Mouse (Mus musculus) Patski (cell line): ENCODE data around the gene Spn. TPM values are rescaled to one million over a fixed set of nuclear protein-coding genes. Genes with fewer than 3 reads are reported as not detected.
A peak's percentile ranks its signal among the peaks of the same experiment; 100 is the strongest.
"Not testable (repeated sequence)": the region's sequence is repeated elsewhere in the genome, so short reads cannot be mapped to it uniquely, and the experiment has no call there.

Source experiments
- ATAC-seq: fragments of 100-300 bp; one replicate; pipeline ENCODE4 v1.8.0; 2021
- CTCF ChIA-PET: fragments of 350-600 bp; sonication (Branson Sonifier 250); formaldehyde crosslinking; loops from one replicate; lab custom pipeline; 2022; ENCODE audit warnings: inconsistent platforms; lab: Charles Lee
- POLR2A ChIA-PET: fragments of 350-600 bp; sonication (Branson Sonifier 250); formaldehyde crosslinking; loops from one replicate; lab custom pipeline; 2022; ENCODE audit warnings: antibody characterized with exemption, inconsistent platforms; lab: Charles Lee
- DNase-seq: peaks from one replicate; pipeline ENCODE4 v3.0.0-alpha.2; 2011; ENCODE audit warnings: low read depth, low spot score
- H3K27me3 ChIP-seq: fragments of 371-371 bp; one replicate; pipeline ENCODE4 v1.5.1; 2021
- CTCF ChIP-seq: fragments of 100-300 bp; IDR thresholded peaks from one replicate; pipeline ENCODE4 v1.5.1; 2021
- in situ Hi-C: fragments of 300-500 bp; cut with MboI; formaldehyde crosslinking; loops from 3 replicates; pipeline ENCODE4 v1.11.1; 2018; ENCODE audit warnings: low pct_unique_long_range_greater_than_20kb, mixed read lengths
- polyA plus RNA-seq: library from polyadenylated mRNA; unstranded; gene quantifications from one replicate; pipeline ENCODE4 v1.2.3, GENCODE M21; 2021

Gene Spn
- polyA plus RNA-seq, result 0.21 TPM

DNA sequence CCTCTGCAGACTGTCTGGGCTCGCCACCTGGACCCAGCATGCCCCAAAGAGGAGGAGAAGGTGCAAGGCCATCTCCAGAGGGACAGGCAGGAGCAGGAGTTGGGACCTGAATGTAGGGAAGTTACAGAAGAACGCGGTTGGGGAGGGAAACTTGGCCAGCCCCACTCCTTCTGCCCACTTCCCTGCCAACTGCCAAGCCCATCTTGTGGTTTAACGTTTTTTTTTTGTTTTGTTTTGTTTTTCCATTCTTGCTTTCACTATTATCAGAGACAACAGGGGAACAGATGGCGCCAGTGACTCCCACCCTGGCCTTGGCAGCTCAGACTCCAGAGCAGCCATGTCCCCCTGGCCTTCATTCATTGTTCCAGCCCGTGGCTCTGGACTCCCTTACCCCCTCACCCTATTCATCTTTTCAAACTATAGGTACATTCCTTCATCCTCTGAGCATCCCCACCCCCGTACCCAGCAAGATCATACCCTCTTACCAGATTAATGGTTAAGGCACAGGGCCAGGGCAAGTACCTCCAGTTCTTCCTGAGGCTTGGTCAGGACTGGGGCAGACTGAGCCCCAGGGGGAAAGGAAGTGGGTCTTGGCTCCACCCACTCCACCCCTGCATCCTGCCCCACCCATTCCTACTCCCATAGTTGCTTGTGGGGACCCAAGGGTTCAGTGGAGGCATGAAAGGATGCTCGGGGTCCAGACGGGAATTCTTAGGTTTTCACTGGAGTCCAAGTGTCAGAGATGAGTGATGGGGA, at the start of gene Spn:
Gene Spn, minus strand, starts transcription at position 562 of the 756 bp plus-strand sequence.
- ATAC-seq (no peak), DNase-seq (no peak)
- ChIA-PET POLR2A (no interaction called here), CTCF (no interaction called here)
- H3K27me3 ChIP-seq, result no peaks in the 10 kb centered on the region
- TF ChIP-seq CTCF, result no peak
- in situ Hi-C loops, result no loop called here

DNA sequence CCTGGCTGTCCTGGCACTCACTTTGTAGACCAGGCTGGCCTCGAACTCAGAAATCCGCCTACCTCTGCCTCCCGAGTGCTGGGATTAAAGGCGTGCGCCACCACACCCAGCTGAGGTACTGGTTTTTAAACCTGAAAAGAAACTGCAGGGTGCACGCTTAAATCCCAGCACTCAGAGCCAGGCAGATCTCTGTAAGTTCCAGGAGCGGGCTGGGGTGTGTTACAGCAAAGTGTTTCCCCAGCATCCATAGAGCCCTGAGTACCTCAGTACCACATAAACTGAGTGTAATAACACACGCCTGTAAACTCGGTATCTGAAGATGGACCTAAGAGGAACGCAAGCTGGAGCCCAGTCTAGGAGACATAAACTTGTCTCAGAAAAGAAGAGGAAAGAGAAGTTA, 49.7 kb upstream of the Spn start:
- DNase-seq, result no peak
- no peaks in the 10 kb centered on the region for H3K27me3 ChIP-seq
- ATAC-seq, result no peak
- POLR2A ChIA-PET, result no interaction called here
- in situ Hi-C loops, result no loop called here
- no peak for TF ChIP-seq CTCF
- CTCF ChIA-PET, result no interaction called here

DNA sequence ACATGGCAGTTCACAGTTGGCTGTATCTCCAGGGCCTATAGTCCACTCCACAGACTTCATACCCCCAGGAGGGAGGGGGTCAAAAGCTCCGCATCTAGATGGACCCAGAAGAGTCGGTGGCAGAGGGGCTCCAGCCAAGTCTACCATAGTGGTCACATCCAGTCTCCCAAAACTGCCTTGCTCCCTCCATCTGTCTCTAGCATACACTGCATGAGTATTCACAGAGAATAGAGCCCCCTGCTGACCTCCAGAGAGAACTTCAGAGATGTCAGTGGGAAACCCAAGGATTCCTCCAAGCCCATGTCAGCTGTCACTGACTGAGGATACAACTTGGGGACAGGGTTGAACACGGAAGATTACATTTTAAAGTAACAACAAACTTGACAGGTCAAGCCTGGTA, 48.0 kb upstream of the Spn start:
- in situ Hi-C loops, result no loop called here
- POLR2A ChIA-PET, result no interaction called here
- DNase-seq (no peak), ATAC-seq (no peak)
- no peaks in the 10 kb centered on the region for H3K27me3 ChIP-seq
- CTCF ChIA-PET, result interaction anchor here (1.1 to 1.4 kb wide), 2 partner anchors 51 to 56 kb away, joined by 4 read pairs; no protein-coding TSS in a partner anchor
- TF ChIP-seq CTCF, result peak; percentile 77

DNA sequence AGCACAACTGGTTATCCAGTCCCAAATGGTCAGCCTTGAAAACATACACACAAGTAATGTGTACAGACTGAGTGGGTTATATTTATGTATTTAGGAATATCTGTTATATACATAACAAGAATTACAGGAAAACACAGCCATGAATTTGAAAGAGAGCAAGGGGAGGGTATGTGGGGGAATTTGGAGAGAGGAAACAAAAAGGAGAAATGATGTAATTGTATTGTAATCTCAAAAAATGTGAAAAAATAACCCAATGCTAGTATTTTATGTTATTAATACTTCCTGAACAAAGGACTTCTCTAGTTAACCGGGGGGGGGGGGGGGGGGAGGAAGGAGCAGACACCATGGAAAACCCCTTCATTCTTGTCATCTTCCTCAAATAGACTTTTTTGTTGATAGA, 47.1 kb upstream of the Spn start:
- no peak for ATAC-seq

DNA sequence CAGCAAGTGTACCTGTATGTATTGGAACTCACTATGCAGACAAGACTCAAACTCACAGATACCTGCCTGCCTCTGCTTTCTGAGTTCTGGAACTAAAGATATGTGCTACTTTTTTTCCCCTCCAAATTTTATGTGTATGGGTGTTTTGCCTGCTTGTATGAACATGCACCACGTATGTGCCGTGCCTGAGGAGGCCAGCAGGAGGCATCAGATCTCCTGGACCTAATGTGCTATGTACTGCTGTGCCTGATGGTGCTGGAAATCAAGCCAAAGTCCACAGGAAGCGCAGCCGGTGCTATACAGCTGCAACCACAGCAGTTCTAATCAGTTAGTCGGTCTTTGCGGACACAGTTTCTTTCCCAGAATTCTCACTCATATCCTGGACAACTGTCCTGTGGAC, 46.2 kb upstream of the Spn start:
- CTCF ChIA-PET, result interaction anchor here (1.0 to 1.1 kb wide), 2 partner anchors 39 to 68 kb away, joined by 3 read pairs; no protein-coding TSS in a partner anchor
- no peak for ATAC-seq
- no peaks in the 10 kb centered on the region for H3K27me3 ChIP-seq
- no peak for DNase-seq
- POLR2A ChIA-PET, result no interaction called here
- in situ Hi-C loops, result loop anchor here (5.0 kb wide), 1 partner anchor 52 kb away; no protein-coding TSS in a partner anchor
- TF ChIP-seq CTCF, result no peak

More for the DNA sequence above, 47.1 kb upstream of the Spn start:
- H3K27me3 ChIP-seq, result no peaks in the 10 kb centered on the region
- POLR2A ChIA-PET, result no interaction called here
- CTCF ChIA-PET, result interaction anchor here (1.0 to 1.4 kb wide), 4 partner anchors 40 to 69 kb away, joined by 3 to 4 read pairs (median 4); no protein-coding TSS in a partner anchor
- no peak for DNase-seq
- in situ Hi-C loops, result loop anchor here (5.0 kb wide), 1 partner anchor 52 kb away; no protein-coding TSS in a partner anchor
- TF ChIP-seq CTCF, result no peak

DNA sequence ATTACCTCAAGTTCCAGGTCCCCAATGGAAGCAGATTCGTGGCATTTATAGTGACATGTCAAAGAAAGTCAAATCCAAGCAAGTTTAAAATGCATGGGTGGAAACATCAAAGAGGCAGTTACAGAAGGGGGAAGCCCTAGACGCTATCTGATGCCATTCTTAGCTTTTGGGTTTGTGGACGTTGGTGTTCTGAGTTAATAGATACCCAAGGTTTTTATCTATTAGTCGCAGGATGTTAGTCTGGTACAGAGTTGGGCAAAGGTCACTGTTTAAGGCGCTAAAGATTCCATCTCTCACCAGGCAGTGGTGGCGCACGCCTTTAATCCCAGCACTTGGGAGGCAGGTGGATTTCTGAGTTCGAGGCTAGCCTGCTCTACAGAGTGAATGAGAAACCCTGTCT, 45.7 kb upstream of the Spn start:
- ATAC-seq, result no peak
- no peak for DNase-seq
- no peak for TF ChIP-seq CTCF
- in situ Hi-C loops, result loop anchor here (5.0 kb wide), 1 partner anchor 51 kb away; no protein-coding TSS in a partner anchor
- no peaks in the 10 kb centered on the region for H3K27me3 ChIP-seq
- ChIA-PET POLR2A (no interaction called here), CTCF (interaction anchor here (1.4 to 2.3 kb wide), 3 partner anchors 10 to 69 kb away, joined by 4 to 10 read pairs (median 4); no protein-coding TSS in a partner anchor)

DNA sequence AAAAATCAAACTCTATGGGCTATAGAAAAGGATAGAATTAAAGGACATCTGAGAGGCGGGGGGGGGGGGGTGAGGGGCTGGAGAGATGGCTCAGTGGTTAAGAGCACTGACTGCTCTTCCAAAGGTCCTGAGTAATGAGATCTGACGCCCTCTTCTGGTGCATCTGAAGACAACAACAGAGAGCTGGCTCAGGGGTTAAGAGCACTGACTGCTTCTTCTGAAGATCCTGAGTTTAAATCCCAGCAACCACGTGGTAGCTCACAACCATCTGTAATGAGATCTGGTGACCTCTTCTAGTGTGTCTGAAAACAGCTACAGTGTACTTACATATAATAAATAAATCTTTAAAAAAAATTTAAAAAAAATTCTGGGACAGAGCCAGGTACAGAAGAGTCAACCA, 44.1 kb upstream of the Spn start:
- in situ Hi-C loops, result loop anchor here (5.0 kb wide), 1 partner anchor 49 kb away; no protein-coding TSS in a partner anchor
- H3K27me3 ChIP-seq, DNase-seq, POLR2A ChIA-PET, ATAC-seq: not testable (repeated sequence)
- CTCF ChIA-PET, result interaction anchor here (1.0 to 2.3 kb wide), 3 partner anchors 12 to 52 kb away, joined by 3 to 10 read pairs (median 4); no protein-coding TSS in a partner anchor

DNA sequence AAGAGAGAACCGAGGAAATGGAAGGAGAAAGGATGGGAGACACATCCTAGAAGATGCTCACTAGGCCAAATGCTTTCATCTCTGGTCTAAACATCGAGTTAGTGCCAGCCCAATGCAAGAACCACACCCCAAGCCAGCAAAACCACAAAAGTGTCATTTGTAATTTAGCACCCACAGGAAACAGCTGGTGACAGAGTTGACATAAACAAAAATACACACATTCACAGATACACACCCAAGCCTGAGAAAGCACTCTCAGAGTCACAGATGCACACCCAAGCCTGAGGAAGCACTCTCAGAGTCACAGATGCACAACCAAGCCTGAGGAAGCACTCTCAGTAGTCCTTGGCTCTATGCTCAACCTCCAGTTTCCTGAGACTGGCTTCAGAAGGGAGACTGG, 43.2 kb upstream of the Spn start:
- no peak for DNase-seq
- no peak for ATAC-seq
- H3K27me3 ChIP-seq, result no peaks in the 10 kb centered on the region
- no peak for TF ChIP-seq CTCF
- CTCF ChIA-PET, result no interaction called here
- in situ Hi-C loops, result loop anchor here (5.0 kb wide), 1 partner anchor 48 kb away; no protein-coding TSS in a partner anchor
- POLR2A ChIA-PET, result no interaction called here

DNA sequence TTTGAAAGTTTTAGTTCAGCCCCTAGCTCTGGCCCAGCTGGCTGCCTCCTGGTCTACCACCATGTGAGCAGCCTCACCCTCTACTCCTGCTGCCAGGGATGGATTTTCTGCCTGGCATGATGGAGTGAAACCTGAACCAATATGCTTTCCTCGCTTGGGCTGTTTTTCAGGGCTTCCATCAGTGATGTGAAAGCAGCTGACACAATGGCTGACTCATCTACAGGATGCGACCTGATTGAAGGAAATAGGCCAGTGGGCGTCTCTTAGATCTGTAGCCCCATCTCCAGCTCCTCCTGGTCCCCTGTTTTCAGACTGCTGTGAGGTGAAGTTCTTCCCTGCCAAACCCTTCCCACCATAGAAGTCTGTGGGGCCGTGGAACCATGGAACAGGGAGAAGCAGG, 39.3 kb upstream of the Spn start:
- ChIA-PET CTCF (no interaction called here), POLR2A (no interaction called here)
- in situ Hi-C loops, result no loop called here

DNA sequence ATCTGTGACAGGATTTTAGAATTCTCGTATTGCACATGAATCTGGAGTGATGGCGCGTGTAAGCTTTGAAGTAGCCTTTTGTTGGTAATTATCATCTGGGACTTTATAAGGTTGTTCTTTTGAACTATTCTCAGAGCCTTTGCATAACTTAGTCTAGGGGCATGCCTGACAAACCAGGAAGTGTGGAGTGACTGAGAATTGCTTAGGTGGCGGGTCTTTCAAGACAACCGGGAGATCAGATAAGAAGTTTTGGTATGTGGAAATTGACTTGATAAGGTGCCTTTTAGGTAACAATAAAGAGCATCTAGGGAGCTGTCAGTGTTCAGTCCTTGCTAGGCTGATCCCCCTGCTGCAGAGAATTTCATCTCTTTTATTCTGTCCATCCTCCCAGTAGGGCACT, 28.9 kb upstream of the Spn start:
- ATAC-seq (no peak), DNase-seq (no peak)
- TF ChIP-seq CTCF, result no peak
- in situ Hi-C loops, result no loop called here
- ChIA-PET POLR2A (no interaction called here), CTCF (no interaction called here)
- no peaks in the 10 kb centered on the region for H3K27me3 ChIP-seq

More for the DNA sequence above, 39.3 kb upstream of the Spn start:
- H3K27me3 ChIP-seq, result no peaks in the 10 kb centered on the region
- ATAC-seq (no peak), DNase-seq (no peak)
- TF ChIP-seq CTCF, result no peak
